Mouse (Mus musculus): ENCODE results near the gene Sgk1. TPM values are rescaled to one million over a fixed set of nuclear protein-coding genes. Genes with fewer than 3 reads are reported as not detected.

Sgk1 gene
- total and polyA plus RNA-seq, 3 experiments, result 3.0 to 111 (median 36.8) TPM

GRCm38 (mm10) chr10:21883587-21883986, 1.6 kb downstream of the Sgk1 start:
- Histone ChIP-seq H3K36me3 (replicated peaks) (no peaks in the 10 kb centered on the region), H3K27me3 (ENCODE audit: insufficient read depth, low read length) (peaks cover 17% of the 10 kb centered on the region), H3K4me3 (ENCODE audit: low read depth, low read length) (no peak overlapping the region), H3K9me3 (replicated peaks) (no peaks in the 10 kb centered on the region), H3K4me1 (ENCODE audit: insufficient read depth, low read depth, low read length) (peaks cover 7% of the 10 kb centered on the region)
- no peak for TF ChIP-seq GATA1 (IDR thresholded peaks at IDR 0.05; ENCODE audit: borderline replicate concordance, low read length)
- DNase-seq (ENCODE audit: low spot score), result no peak
- ATAC-seq (ENCODE audit: extremely low read depth, insufficient number of reproducible peaks, low FRiP score, poor library complexity, severe bottlenecking), result no peak

DNA sequence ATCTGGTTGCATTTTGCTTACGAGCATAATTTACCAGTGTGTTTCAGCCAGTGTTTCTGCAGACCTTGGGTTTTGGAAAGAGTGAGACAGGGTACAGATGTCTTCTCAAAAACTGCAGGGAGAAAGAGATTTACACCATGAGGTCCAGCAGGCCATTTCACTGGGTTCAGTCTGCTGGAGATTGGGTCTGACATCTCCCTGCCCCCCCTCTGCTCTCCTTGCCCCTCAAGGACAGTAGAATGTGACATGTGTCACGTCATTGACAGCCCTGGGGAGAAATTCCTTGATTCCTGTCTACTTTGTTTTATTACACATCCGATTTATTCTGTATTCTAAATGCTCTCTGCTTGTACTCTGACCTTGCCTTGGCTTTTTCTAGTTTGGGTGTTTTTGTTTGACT, 2.5 kb downstream of the Sgk1 start:
- Histone ChIP-seq H3K4me3 (ENCODE audit: low read depth, low read length) (no peak overlapping the region), H3K36me3 (replicated peaks) (no peaks in the 10 kb centered on the region), H3K27me3 (ENCODE audit: insufficient read depth, low read length) (peaks cover 17% of the 10 kb centered on the region), H3K4me1 (ENCODE audit: insufficient read depth, low read depth, low read length) (peaks cover 15% of the 10 kb centered on the region), H3K9me3 (replicated peaks) (no peaks in the 10 kb centered on the region)
- TF ChIP-seq TAL1 (conservative IDR thresholded peaks at IDR 0.05; ENCODE audit: low read depth, low read length) (no peak), POLR2AphosphoS5 (IDR thresholded peaks at IDR 0.05; ENCODE audit: insufficient replicate concordance, low read depth, low read length) (no peak), GATA2 (IDR thresholded peaks at IDR 0.05; ENCODE audit: borderline replicate concordance, low read depth, low read length) (no peak), GATA1 (IDR thresholded peaks at IDR 0.05; ENCODE audit: borderline replicate concordance, low read length) (no peak), CTCF (IDR thresholded peaks at IDR 0.05; ENCODE audit: low read depth, low read length) (no peak)
- no peak for ATAC-seq (ENCODE audit: extremely low read depth, insufficient number of reproducible peaks, low FRiP score, poor library complexity, severe bottlenecking)
- DNase-seq (ENCODE audit: low spot score), result no peak

GRCm38 (mm10) chr10:21889141-21889765, 7.3 kb downstream of the Sgk1 start:
- Histone ChIP-seq H3K4me1 (ENCODE audit: insufficient read depth, low read depth, low read length) (peaks cover 9% of the 10 kb centered on the region), H3K27me3 (ENCODE audit: insufficient read depth, low read length) (no peaks in the 10 kb centered on the region), H3K36me3 (replicated peaks) (no peaks in the 10 kb centered on the region), H3K9me3 (replicated peaks) (no peaks in the 10 kb centered on the region), H3K4me3 (ENCODE audit: low read depth, low read length) (no peak overlapping the region)
- TF ChIP-seq TAL1 (conservative IDR thresholded peaks at IDR 0.05; ENCODE audit: low read depth, low read length), result no peak
- TF ChIP-seq GATA2 (IDR thresholded peaks at IDR 0.05; ENCODE audit: borderline replicate concordance, low read depth, low read length), result no peak
- TF ChIP-seq POLR2AphosphoS5 (IDR thresholded peaks at IDR 0.05; ENCODE audit: insufficient replicate concordance, low read depth, low read length), result no peak
- TF ChIP-seq CTCF (IDR thresholded peaks at IDR 0.05; ENCODE audit: low read depth, low read length), result no peak
- DNase-seq (ENCODE audit: low spot score) (peak; percentile 19), ATAC-seq (ENCODE audit: extremely low read depth, insufficient number of reproducible peaks, low FRiP score, poor library complexity, severe bottlenecking) (no peak)

- no peak for DNase-seq (ENCODE audit: low spot score)
- no peaks in the 10 kb centered on the region for H3K27me3 ChIP-seq (ENCODE audit: insufficient read depth, low read length)
- H3K4me1 ChIP-seq (ENCODE audit: insufficient read depth, low read depth, low read length), result peaks cover 9% of the 10 kb centered on the region
- TF ChIP-seq GATA2 (IDR thresholded peaks at IDR 0.05; ENCODE audit: borderline replicate concordance, low read depth, low read length) (no peak), POLR2AphosphoS5 (IDR thresholded peaks at IDR 0.05; ENCODE audit: insufficient replicate concordance, low read depth, low read length) (no peak), GATA1 (IDR thresholded peaks at IDR 0.05; ENCODE audit: borderline replicate concordance, low read length) (no peak), CTCF (IDR thresholded peaks at IDR 0.05; ENCODE audit: low read depth, low read length) (no peak), TAL1 (conservative IDR thresholded peaks at IDR 0.05; ENCODE audit: low read depth, low read length) (no peak)
- no peak overlapping the region for H3K4me3 ChIP-seq (ENCODE audit: low read depth, low read length)
- ATAC-seq (ENCODE audit: extremely low read depth, insufficient number of reproducible peaks, low FRiP score, poor library complexity, severe bottlenecking), result no peak
- no peaks in the 10 kb centered on the region for H3K36me3 ChIP-seq (replicated peaks)
- no peaks in the 10 kb centered on the region for H3K9me3 ChIP-seq (replicated peaks)
Observed at GRCm38 (mm10) chr10:21890293-21890692, 8.3 kb downstream of the Sgk1 start.

- ATAC-seq (ENCODE audit: extremely low read depth, insufficient number of reproducible peaks, low FRiP score, poor library complexity, severe bottlenecking), result no peak
Observed at GRCm38 (mm10) chr10:21891442-21891841, 9.5 kb downstream of the Sgk1 start.

GRCm38 (mm10) chr10:21892104-21892503, 10.1 kb downstream of the Sgk1 start:
- TF ChIP-seq GATA1 (IDR thresholded peaks at IDR 0.05; ENCODE audit: borderline replicate concordance, low read length), result no peak
- no peak for TF ChIP-seq POLR2AphosphoS5 (IDR thresholded peaks at IDR 0.05; ENCODE audit: insufficient replicate concordance, low read depth, low read length)
- no peak for TF ChIP-seq GATA2 (IDR thresholded peaks at IDR 0.05; ENCODE audit: borderline replicate concordance, low read depth, low read length)
- TF ChIP-seq TAL1 (conservative IDR thresholded peaks at IDR 0.05; ENCODE audit: low read depth, low read length), result no peak
- TF ChIP-seq CTCF (IDR thresholded peaks at IDR 0.05; ENCODE audit: low read depth, low read length), result no peak
- DNase-seq (ENCODE audit: low spot score), result no peak
- Histone ChIP-seq H3K36me3 (replicated peaks) (no peaks in the 10 kb centered on the region), H3K4me3 (ENCODE audit: low read depth, low read length) (no peak overlapping the region), H3K27me3 (ENCODE audit: insufficient read depth, low read length) (no peaks in the 10 kb centered on the region), H3K9me3 (replicated peaks) (no peaks in the 10 kb centered on the region), H3K4me1 (ENCODE audit: insufficient read depth, low read depth, low read length) (peaks cover 9% of the 10 kb centered on the region)
- ATAC-seq (ENCODE audit: extremely low read depth, insufficient number of reproducible peaks, low FRiP score, poor library complexity, severe bottlenecking), result no peak

More at GRCm38 (mm10) chr10:21891442-21891841, 9.5 kb downstream of the Sgk1 start:
- Histone ChIP-seq H3K4me3 (ENCODE audit: low read depth, low read length) (no peak overlapping the region), H3K36me3 (replicated peaks) (no peaks in the 10 kb centered on the region), H3K27me3 (ENCODE audit: insufficient read depth, low read length) (no peaks in the 10 kb centered on the region), H3K4me1 (ENCODE audit: insufficient read depth, low read depth, low read length) (peaks cover 9% of the 10 kb centered on the region), H3K9me3 (replicated peaks) (no peaks in the 10 kb centered on the region)
- DNase-seq (ENCODE audit: low spot score), result no peak
- TF ChIP-seq POLR2AphosphoS5 (IDR thresholded peaks at IDR 0.05; ENCODE audit: insufficient replicate concordance, low read depth, low read length), result no peak
- no peak for TF ChIP-seq TAL1 (conservative IDR thresholded peaks at IDR 0.05; ENCODE audit: low read depth, low read length)
- TF ChIP-seq GATA2 (IDR thresholded peaks at IDR 0.05; ENCODE audit: borderline replicate concordance, low read depth, low read length), result no peak
- no peak for TF ChIP-seq CTCF (IDR thresholded peaks at IDR 0.05; ENCODE audit: low read depth, low read length)
- TF ChIP-seq GATA1 (IDR thresholded peaks at IDR 0.05; ENCODE audit: borderline replicate concordance, low read length), result no peak

Data from G1E (cell line).